Mouse (Mus musculus): ENCODE data around the gene Acss1.

The Acss1 gene

GRCm38 (mm10) chr2:150668956-150669355 lies 656 bp upstream of the Acss1 start:
- in situ Hi-C loops (cut with MboI; ENCODE audit: unreplicated experiment in 2 of 2): loop anchor here (5.0 to 25.0 kb wide), 6 partner anchors 304 to 1994 kb away; partner anchors contain the start of genes 3300002I08Rik (in 1 of the 2), Cst3 (in 1 of the 2), Fam110a (in 1 of the 2) and Nxt1 (in 1 of the 2)

DNA sequence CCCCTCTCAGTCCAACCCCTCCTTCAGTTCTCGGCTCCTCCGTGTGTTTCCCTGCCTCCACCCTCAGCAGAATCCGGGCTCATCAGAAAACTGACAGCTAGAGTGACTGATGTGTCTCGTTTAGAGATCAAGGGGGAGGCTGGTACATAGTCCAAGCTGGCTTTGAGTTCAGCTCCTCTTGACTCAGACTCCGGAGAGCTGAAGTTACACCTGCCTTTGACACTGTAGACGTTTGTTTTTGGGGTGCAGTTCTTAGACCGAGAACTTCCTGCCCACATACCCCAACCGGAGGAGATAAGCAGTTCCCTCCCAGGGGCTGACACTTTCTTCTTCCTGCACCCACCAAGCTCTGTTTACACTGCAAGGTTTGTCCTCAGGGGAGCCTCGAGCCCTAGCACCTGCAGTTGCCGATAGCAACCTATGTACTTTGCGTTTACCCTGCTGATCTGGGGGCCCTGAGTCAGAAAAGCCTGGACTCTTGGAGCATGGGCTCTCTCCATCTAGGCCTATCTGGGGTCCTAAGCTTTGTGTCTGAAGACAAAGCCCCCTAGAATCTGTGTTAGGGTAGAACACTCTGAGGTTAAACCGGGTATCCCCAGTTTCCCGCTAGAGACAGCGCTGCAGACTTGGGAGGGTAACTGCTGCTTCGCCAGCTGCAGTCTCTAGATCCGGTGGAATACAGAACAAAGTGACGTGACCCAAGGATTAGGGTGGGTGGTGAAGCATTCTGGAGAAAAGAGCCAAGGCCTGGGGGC lies 1.1 kb downstream of the Acss1 start:
- in situ Hi-C loops (cut with MboI; ENCODE audit: unreplicated experiment in 2 of 2): loop anchor here (5.0 to 25.0 kb wide), 6 partner anchors 302 to 1992 kb away; partner anchors contain the start of genes 3300002I08Rik (in 1 of the 2), Cst3 (in 1 of the 2), Fam110a (in 1 of the 2) and Nxt1 (in 1 of the 2)

DNA sequence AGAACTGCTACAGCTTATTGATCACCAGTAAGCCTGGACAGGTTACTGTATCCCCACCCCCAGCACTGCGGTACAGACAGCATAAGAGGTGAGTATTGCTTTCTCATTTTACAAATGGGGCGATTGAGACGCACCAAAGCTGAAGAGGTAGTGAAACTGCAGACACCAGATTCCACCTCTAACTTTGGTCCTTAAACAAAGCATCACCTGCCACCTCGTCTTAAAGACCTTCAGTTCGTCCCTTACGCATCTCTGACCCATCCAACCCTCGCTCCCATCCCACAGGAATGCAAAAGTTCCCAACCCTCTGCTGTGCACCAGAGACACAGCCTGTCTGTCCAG lies 1.6 kb downstream of the Acss1 start:
- in situ Hi-C loops (cut with MboI; ENCODE audit: unreplicated experiment in 2 of 2): loop anchor here (5.0 to 25.0 kb wide), 6 partner anchors 302 to 1992 kb away; partner anchors contain the start of genes 3300002I08Rik (in 1 of the 2), Cst3 (in 1 of the 2), Fam110a (in 1 of the 2) and Nxt1 (in 1 of the 2)

DNA sequence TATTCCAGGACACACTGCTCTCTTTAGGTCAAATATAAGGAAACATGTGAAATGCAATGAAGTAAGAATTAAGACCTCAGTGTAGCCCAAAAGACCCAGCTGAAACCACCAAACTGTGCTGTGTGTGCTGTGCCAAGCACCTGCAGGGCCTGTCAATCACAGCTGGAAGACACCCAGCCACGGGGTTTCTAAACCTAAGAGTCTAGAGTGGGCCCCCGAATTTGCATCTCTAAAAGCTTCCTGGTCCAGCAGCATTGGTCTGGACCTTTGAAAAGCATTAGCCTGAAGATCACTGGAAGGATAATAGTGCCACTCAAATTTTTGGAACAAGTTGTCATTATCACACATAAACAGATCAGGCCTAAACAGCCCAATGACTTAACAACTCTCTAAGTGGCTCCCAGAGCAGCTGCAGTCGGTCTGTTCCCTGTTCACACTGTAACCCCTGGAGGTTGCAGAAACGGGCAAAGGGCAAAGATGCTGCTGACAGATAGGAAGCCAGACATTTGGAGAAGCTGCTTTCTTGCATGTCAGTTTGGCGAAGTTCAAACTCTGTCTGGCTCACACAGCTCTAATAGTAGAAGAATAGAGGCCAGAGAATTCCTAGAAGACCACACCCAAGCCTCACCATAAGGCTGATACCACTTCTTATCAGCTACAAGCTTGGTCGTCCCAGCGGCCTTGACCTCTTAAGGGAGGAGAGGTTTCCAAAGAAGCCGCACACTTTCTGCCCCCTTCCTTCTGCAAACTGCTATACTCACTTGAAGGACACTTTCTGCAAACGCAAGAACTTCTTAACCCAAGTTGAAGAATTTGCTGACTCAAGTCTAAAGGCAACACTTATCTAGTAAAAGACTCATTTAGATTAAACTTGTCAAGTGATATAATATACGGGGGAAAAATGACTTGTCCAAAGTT lies 2.5 kb downstream of the Acss1 start:
- in situ Hi-C loops (cut with MboI; ENCODE audit: unreplicated experiment in 2 of 2): loop anchor here (5.0 to 25.0 kb wide), 6 partner anchors 301 to 1991 kb away; partner anchors contain the start of genes 3300002I08Rik (in 1 of the 2), Cst3 (in 1 of the 2), Fam110a (in 1 of the 2) and Nxt1 (in 1 of the 2)

DNA sequence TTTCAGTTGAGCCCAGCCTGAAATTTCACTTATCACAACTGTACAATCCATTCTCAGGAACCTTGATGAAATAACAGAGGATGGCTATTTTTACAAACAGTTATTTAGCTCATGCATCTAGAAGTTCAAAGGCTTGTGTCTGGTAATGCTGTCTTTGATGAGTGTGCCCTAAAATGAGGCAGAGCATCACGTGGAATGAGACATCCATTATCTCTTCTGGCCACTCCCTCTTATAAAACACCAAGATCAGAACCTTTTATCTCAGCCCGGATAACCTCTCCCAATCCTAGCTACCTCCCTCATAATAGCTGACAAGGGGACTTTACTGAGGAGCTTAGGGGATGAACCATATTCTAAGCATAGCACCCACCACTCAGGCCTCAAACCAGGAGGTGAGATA lies 3.3 kb downstream of the Acss1 start:
- in situ Hi-C loops (cut with MboI; ENCODE audit: unreplicated experiment in 2 of 2): loop anchor here (5.0 to 25.0 kb wide), 6 partner anchors 300 to 1990 kb away; partner anchors contain the start of genes 3300002I08Rik (in 1 of the 2), Cst3 (in 1 of the 2), Fam110a (in 1 of the 2) and Nxt1 (in 1 of the 2)

- in situ Hi-C loops (cut with MboI; ENCODE audit: unreplicated experiment in 2 of 2): loop anchor here (10.0 to 25.0 kb wide), 5 partner anchors 300 to 1990 kb away; partner anchors contain the start of genes 3300002I08Rik (in 1 of the 2), Cst3 (in 1 of the 2), Fam110a (in 1 of the 2) and Nxt1 (in 1 of the 2)
These were observed 4.0 kb downstream of the Acss1 start for GRCm38 (mm10) chr2:150664152-150664920.

DNA sequence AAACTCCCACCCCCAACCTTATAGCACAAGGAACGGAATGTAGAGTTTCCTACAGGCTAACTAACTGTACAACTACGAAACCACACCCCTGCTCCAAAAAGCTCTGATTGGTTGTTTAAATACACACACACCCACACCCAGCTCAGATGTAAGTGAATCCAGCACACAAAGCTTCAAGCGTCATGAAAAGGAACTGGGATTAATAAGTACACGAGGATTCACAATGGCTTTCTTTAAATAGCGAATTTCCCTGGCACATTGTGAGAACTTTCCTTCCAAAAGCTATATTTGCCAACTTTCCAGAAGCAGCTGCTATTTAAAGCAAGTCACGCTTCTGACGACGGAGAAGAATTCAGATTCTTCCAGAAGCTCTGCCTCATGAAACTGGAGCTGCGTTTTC lies 5.0 kb downstream of the Acss1 start:
- in situ Hi-C loops (cut with MboI; ENCODE audit: unreplicated experiment in 2 of 2): loop anchor here (10.0 to 25.0 kb wide), 5 partner anchors 298 to 1988 kb away; partner anchors contain the start of genes 3300002I08Rik (in 1 of the 2), Cst3 (in 1 of the 2), Fam110a (in 1 of the 2) and Nxt1 (in 1 of the 2)

DNA sequence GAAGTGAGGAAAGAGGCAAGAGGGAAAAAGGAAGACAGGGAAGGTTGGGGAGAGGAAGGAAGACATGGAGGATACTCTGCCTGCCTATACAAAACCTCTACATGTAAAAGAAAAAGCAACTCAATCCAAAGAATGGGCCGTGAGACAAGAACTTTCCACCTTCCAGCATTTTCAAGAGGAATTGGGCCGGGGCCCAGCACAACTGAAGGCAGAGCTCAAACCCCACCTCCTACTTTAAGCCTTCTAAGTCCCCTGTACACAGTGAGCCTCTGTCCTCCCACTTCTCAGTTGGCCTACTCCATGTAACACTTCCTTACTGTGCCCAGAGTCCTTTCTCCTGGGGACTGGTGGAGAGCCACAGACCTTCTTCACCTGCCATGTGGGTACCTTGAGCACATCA lies 6.3 kb downstream of the Acss1 start:
- in situ Hi-C loops (cut with MboI; ENCODE audit: unreplicated experiment in 2 of 2): loop anchor here (10.0 to 25.0 kb wide), 5 partner anchors 297 to 1987 kb away; partner anchors contain the start of genes 3300002I08Rik (in 1 of the 2), Cst3 (in 1 of the 2), Fam110a (in 1 of the 2) and Nxt1 (in 1 of the 2)

- in situ Hi-C loops (cut with MboI; ENCODE audit: unreplicated experiment in 2 of 2): loop anchor here (10.0 to 25.0 kb wide), 5 partner anchors 296 to 1986 kb away; partner anchors contain the start of genes 3300002I08Rik (in 1 of the 2), Cst3 (in 1 of the 2), Fam110a (in 1 of the 2) and Nxt1 (in 1 of the 2)
These were observed 7.4 kb downstream of the Acss1 start for GRCm38 (mm10) chr2:150660668-150661451.

- in situ Hi-C loops (cut with MboI; ENCODE audit: unreplicated experiment in 2 of 2): loop anchor here (10.0 to 25.0 kb wide), 5 partner anchors 295 to 1985 kb away; partner anchors contain the start of genes 3300002I08Rik (in 1 of the 2), Cst3 (in 1 of the 2), Fam110a (in 1 of the 2) and Nxt1 (in 1 of the 2)
These were observed 8.3 kb downstream of the Acss1 start for GRCm38 (mm10) chr2:150660049-150660448.

- in situ Hi-C loops (cut with MboI; ENCODE audit: unreplicated experiment in 2 of 2): loop anchor here in 1 of 2 experiments (25.0 kb wide), 1 partner anchor 1330 kb away; the partner anchor contains the start of genes Fam110a and Slc52a3
These were observed 11.1 kb downstream of the Acss1 start for GRCm38 (mm10) chr2:150656975-150657768.

GRCm38 (mm10) chr2:150656112-150656511 lies 12.2 kb downstream of the Acss1 start:
- in situ Hi-C loops (cut with MboI; ENCODE audit: unreplicated experiment in 2 of 2): loop anchor here in 1 of 2 experiments (25.0 kb wide), 1 partner anchor 1331 kb away; the partner anchor contains the start of genes Fam110a and Slc52a3

GRCm38 (mm10) chr2:150655290-150655689 lies 13.0 kb downstream of the Acss1 start:
- in situ Hi-C loops (cut with MboI; ENCODE audit: unreplicated experiment in 2 of 2): loop anchor here in 1 of 2 experiments (25.0 kb wide), 1 partner anchor 1332 kb away; the partner anchor contains the start of genes Fam110a and Slc52a3

DNA sequence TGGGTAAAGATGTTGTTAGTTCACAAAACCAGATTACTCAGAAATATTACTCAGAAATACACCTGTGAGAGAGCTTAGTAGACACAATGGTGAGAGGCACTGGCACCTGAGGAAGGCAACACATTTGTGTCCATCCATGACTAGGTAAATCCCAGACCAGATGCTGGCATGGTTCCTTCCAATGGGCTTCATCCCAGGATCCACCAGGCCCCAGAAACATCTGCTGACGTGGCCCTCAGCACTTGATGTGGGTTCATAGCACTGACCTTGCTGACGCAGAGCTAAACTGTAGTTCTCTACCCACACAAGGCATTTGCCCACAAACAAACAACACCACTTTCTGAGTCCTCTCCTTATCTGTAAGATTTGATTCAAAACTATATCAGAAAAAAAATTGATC lies 13.5 kb downstream of the Acss1 start:
- in situ Hi-C loops (cut with MboI; ENCODE audit: unreplicated experiment in 2 of 2): loop anchor here in 1 of 2 experiments (25.0 kb wide), 1 partner anchor 1332 kb away; the partner anchor contains the start of genes Fam110a and Slc52a3

DNA sequence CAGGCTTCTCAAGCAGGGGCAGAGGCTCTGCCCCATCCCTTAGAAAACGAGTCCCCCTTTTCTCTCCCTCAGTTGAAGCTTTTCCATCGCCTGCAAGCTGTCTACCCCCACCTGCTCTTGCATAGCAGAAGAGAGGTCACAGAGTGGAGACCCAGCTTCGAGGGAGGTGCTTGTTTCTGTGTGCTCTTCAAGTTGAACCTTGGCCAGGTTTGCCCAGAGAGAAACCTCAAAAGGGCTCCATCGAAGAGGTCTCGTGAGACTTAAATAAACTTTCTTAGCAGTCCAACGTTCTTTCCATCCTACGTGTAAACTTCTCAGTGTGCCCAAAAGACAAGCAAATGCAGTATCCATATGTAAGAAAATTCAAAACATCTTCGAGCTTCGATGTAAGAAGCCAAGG lies 16.9 kb downstream of the Acss1 start:
- in situ Hi-C loops (cut with MboI; ENCODE audit: unreplicated experiment in 2 of 2): loop anchor here in 1 of 2 experiments (25.0 kb wide), 1 partner anchor 1336 kb away; the partner anchor contains the start of genes Fam110a and Slc52a3

DNA sequence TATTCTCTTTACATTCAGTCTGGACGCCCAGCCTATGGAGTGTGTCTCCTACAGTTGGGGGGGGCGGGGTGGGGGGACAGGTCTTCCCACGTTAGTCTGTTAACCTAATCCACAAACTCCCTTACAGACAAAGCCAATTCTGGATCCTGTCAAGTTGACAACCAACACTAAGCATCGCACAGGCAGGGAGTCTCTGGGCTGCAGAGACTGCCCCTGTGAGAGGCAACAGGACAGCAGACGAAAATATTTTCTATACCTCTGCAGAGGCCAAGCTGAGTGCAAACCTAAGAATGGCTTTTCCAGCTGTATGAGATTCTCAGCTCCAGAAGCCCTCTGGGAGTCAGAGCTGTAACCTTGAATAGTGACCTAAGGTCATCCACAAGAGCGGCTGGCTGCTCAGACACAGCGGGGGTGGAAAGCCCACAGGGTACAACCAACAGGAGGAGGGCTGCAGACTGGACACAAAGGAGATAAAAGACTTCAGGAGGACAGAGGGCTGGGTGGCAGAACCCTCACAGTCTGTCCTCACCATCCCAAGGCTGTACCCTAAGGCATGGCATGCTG lies 17.7 kb downstream of the Acss1 start:
- in situ Hi-C loops (cut with MboI; ENCODE audit: unreplicated experiment in 2 of 2): loop anchor here in 1 of 2 experiments (25.0 kb wide), 1 partner anchor 1337 kb away; the partner anchor contains the start of genes Fam110a and Slc52a3

Measured in v-Abl transformed pro-B cells (cell line).